Mouse (Mus musculus): ENCODE data around the gene Tlx2. TPM values are rescaled to one million over a fixed set of nuclear protein-coding genes. Genes with fewer than 3 reads are reported as not detected.
A peak's percentile ranks its signal among the peaks of the same experiment; 100 is the strongest.

The Tlx2 gene
- polyA plus RNA-seq, 1 experiment from 2014 or later, result 5.6 TPM

- H3K9me3 ChIP-seq, result no peaks in the 10 kb centered on the region
- WGBS, result 31% methylated on average over 13 of the region's 13 CpGs
- peaks cover 14% of the 10 kb centered on the region; the same call in 1 of the 2 replicates for H3K36me3 ChIP-seq
- H3K4me1 ChIP-seq (replicated peaks), result peaks cover 37% of the 10 kb centered on the region
- peak overlapping the region; percentile 80 for H3K4me3 ChIP-seq
- peak; percentile 85 for DNase-seq (ENCODE audit: low spot score)
- H3K27ac ChIP-seq, result peak overlapping the region; percentile 93
- H3K27me3 ChIP-seq (ENCODE audit: insufficient read depth, poor library complexity, severe bottlenecking), result peaks cover 9% of the 10 kb centered on the region
Measured at GRCm38 (mm10) chr6:83107566-83108400, 37.7 kb upstream of the Tlx2 start.

GRCm38 (mm10) chr6:83104158-83104557, 34.1 kb upstream of the Tlx2 start:
- Histone ChIP-seq H3K4me1 (replicated peaks) (peaks cover 38% of the 10 kb centered on the region), H3K36me3 (0 out of 2 replicates have a peak, but pooled peaks cover 3% of the 10 kb centered on the region), H3K9me3 (no peaks in the 10 kb centered on the region), H3K27ac (no peak overlapping the region), H3K27me3 (ENCODE audit: insufficient read depth, poor library complexity, severe bottlenecking) (peaks cover 25% of the 10 kb centered on the region), H3K4me3 (no peak overlapping the region)
- 77% methylated on average over 4 of the region's 4 CpGs for WGBS
- no peak for DNase-seq (ENCODE audit: low spot score)

- peaks cover 32% of the 10 kb centered on the region for H3K4me1 ChIP-seq (replicated peaks)
- H3K36me3 ChIP-seq, result 0 out of 2 replicates have a peak, but pooled peaks cover 3% of the 10 kb centered on the region
- H3K27me3 ChIP-seq (ENCODE audit: insufficient read depth, poor library complexity, severe bottlenecking), result peaks cover 25% of the 10 kb centered on the region
- H3K27ac ChIP-seq, result no peak overlapping the region; the same call in 1 of the 2 replicates
- DNase-seq (ENCODE audit: low spot score), result no peak
- 41% methylated on average over 11 of the region's 11 CpGs for WGBS
- H3K4me3 ChIP-seq, result peak overlapping the region; percentile 76
- no peaks in the 10 kb centered on the region for H3K9me3 ChIP-seq
Measured at GRCm38 (mm10) chr6:83103130-83103650, 33.1 kb upstream of the Tlx2 start.

- Histone ChIP-seq H3K4me1 (replicated peaks) (peaks cover 22% of the 10 kb centered on the region), H3K27me3 (ENCODE audit: insufficient read depth, poor library complexity, severe bottlenecking) (peaks cover 25% of the 10 kb centered on the region), H3K9me3 (no peaks in the 10 kb centered on the region), H3K36me3 (no peaks in the 10 kb centered on the region), H3K4me3 (peak overlapping the region; percentile 76), H3K27ac (peak overlapping the region; percentile 86)
- WGBS, result under 1% methylated on average over 74 of the region's 74 CpGs
- peak; percentile 74 for DNase-seq (ENCODE audit: low spot score)
Measured at GRCm38 (mm10) chr6:83101688-83102556, 31.8 kb upstream of the Tlx2 start.

- Histone ChIP-seq H3K27ac (peak within 1 kb of the TSS; percentile 86), H3K4me3 (peak within 1 kb of the TSS; percentile 76), H3K36me3 (no peaks in the 10 kb centered on the region), H3K27me3 (ENCODE audit: insufficient read depth, poor library complexity, severe bottlenecking) (peaks cover 27% of the 10 kb centered on the region), H3K4me1 (replicated peaks) (peaks cover 22% of the 10 kb centered on the region), H3K9me3 (no peaks in the 10 kb centered on the region)
- peak; percentile 84 for DNase-seq (ENCODE audit: low spot score)
- under 1% methylated on average over 25 of the region's 25 CpGs for WGBS
Measured at GRCm38 (mm10) chr6:83101316-83101687, 31.2 kb upstream of the Tlx2 start, which contains the start of the genes Ccdc142 and Gm42688. TSS of gene Ccdc142 (plus strand) at chr6:83101601. TSS of gene Gm42688 (plus strand) at chr6:83101617.

- 0 out of 2 replicates have a peak, but pooled peaks cover 5% of the 10 kb centered on the region for H3K9me3 ChIP-seq
- WGBS, result 73% methylated on average over 2 of the region's 2 CpGs
- H3K36me3 ChIP-seq, result no peaks in the 10 kb centered on the region
- no peak overlapping the region for H3K27ac ChIP-seq
- peaks cover 33% of the 10 kb centered on the region for H3K27me3 ChIP-seq (ENCODE audit: insufficient read depth, poor library complexity, severe bottlenecking)
- peaks cover 20% of the 10 kb centered on the region for H3K4me1 ChIP-seq (replicated peaks)
- DNase-seq (ENCODE audit: low spot score), result no peak
- H3K4me3 ChIP-seq, result no peak overlapping the region
Measured at GRCm38 (mm10) chr6:83098411-83098810, 28.3 kb upstream of the Tlx2 start.

GRCm38 (mm10) chr6:83095968-83096367, 25.9 kb upstream of the Tlx2 start:
- WGBS, result 43% methylated on average over 6 of the region's 6 CpGs

GRCm38 (mm10) chr6:83092416-83093127, 22.5 kb upstream of the Tlx2 start:
- Histone ChIP-seq H3K4me3 (no peak overlapping the region), H3K4me1 (replicated peaks) (peaks cover 11% of the 10 kb centered on the region), H3K27me3 (ENCODE audit: insufficient read depth, poor library complexity, severe bottlenecking) (peaks cover 57% of the 10 kb centered on the region), H3K36me3 (no peaks in the 10 kb centered on the region), H3K9me3 (0 out of 2 replicates have a peak, but pooled peaks cover 5% of the 10 kb centered on the region), H3K27ac (no peak overlapping the region)
- no peak for DNase-seq (ENCODE audit: low spot score)
- 43% methylated on average over 6 of the region's 6 CpGs for WGBS

More at GRCm38 (mm10) chr6:83095968-83096367, 25.9 kb upstream of the Tlx2 start:
- Histone ChIP-seq H3K36me3 (no peaks in the 10 kb centered on the region), H3K27ac (no peak overlapping the region), H3K4me1 (replicated peaks) (no peaks in the 10 kb centered on the region; the same call in 1 of the 2 replicates), H3K4me3 (no peak overlapping the region), H3K9me3 (0 out of 2 replicates have a peak, but pooled peaks cover 5% of the 10 kb centered on the region), H3K27me3 (ENCODE audit: insufficient read depth, poor library complexity, severe bottlenecking) (peaks cover 35% of the 10 kb centered on the region)
- DNase-seq (ENCODE audit: low spot score), result no peak

- Histone ChIP-seq H3K36me3 (peaks cover under 1% of the 10 kb centered on the region; the same call in 1 of the 2 replicates), H3K4me3 (peak overlapping the region; percentile 43), H3K4me1 (replicated peaks) (peaks cover 42% of the 10 kb centered on the region), H3K27ac (no peak overlapping the region), H3K9me3 (no peaks in the 10 kb centered on the region), H3K27me3 (ENCODE audit: insufficient read depth, poor library complexity, severe bottlenecking) (peaks cover 92% of the 10 kb centered on the region)
- no peak for DNase-seq (ENCODE audit: low spot score)
- 4% methylated on average over 9 of the region's 9 CpGs for WGBS
Measured at GRCm38 (mm10) chr6:83087926-83088260, 17.8 kb upstream of the Tlx2 start.

GRCm38 (mm10) chr6:83087205-83087925, 17.3 kb upstream of the Tlx2 start:
- Histone ChIP-seq H3K27ac (no peak overlapping the region), H3K4me1 (replicated peaks) (peaks cover 42% of the 10 kb centered on the region), H3K36me3 (peaks cover 6% of the 10 kb centered on the region; the same call in 1 of the 2 replicates), H3K9me3 (no peaks in the 10 kb centered on the region), H3K27me3 (ENCODE audit: insufficient read depth, poor library complexity, severe bottlenecking) (peaks cover 93% of the 10 kb centered on the region), H3K4me3 (peak overlapping the region; percentile 43)
- DNase-seq (ENCODE audit: low spot score), result peak; percentile 58
- WGBS, result 1% methylated on average over 47 of the region's 47 CpGs

- 3% methylated on average over 42 of the region's 42 CpGs for WGBS
- peak within 1 kb of the TSS; percentile 43 for H3K4me3 ChIP-seq
- no peaks in the 10 kb centered on the region for H3K9me3 ChIP-seq
- DNase-seq (ENCODE audit: low spot score), result no peak
- H3K4me1 ChIP-seq (replicated peaks), result peaks cover 42% of the 10 kb centered on the region
- no peak within 1 kb of the TSS for H3K27ac ChIP-seq
- peaks cover 16% of the 10 kb centered on the region for H3K36me3 ChIP-seq
- peaks cover 96% of the 10 kb centered on the region for H3K27me3 ChIP-seq (ENCODE audit: insufficient read depth, poor library complexity, severe bottlenecking)
Measured at GRCm38 (mm10) chr6:83086121-83087035, 16.3 kb upstream of the Tlx2 start, which contains the start of gene Lbx2. TSS of gene Lbx2 (plus strand) at chr6:83086367.
